Mouse (Mus musculus) midbrain, embryonic 14.5 days (tissue): ENCODE measurements around the gene Sp6. TPM values are rescaled to one million over a fixed set of nuclear protein-coding genes. Genes with fewer than 3 reads are reported as not detected.

Source experiments
- ATAC-seq: fragments of 200-750 bp; cut with Nextera tagmentation; 2 replicates; pipeline ENCODE4 v1.8.0; 2017; ENCODE audit warnings: moderate number of reproducible peaks, moderate library complexity; ENCODE audit not compliant: low FRiP score, low TSS enrichment
- DNase-seq: peaks from one replicate; pipeline ENCODE4 v3.0.0-alpha.2; 2015
- H3K27ac ChIP-seq: fragments of 300-500 bp; sonication (generic); replicated peaks from 2 replicates; pipeline ENCODE4 v1.5.1; 2014; ENCODE audit warnings: mild to moderate bottlenecking, low read depth, low read length, moderate library complexity
- H3K27me3 ChIP-seq: fragments of 300-500 bp; sonication (generic); 2 replicates; pipeline ENCODE4 v1.6.1; 2014; ENCODE audit warnings: low read length, control low read depth, mixed read lengths; ENCODE audit not compliant: control insufficient read depth, insufficient read depth
- H3K36me3 ChIP-seq: fragments of 300-500 bp; sonication (generic); 2 replicates; pipeline ENCODE4 v1.6.1; 2014; ENCODE audit warnings: low read length, control low read depth; ENCODE audit not compliant: control insufficient read depth, insufficient read depth
- H3K4me1 ChIP-seq: fragments of 300-500 bp; sonication (generic); 2 replicates; pipeline ENCODE4 v1.6.1; 2014; ENCODE audit warnings: mild to moderate bottlenecking, antibody characterized with exemption, low read length, control low read depth; ENCODE audit not compliant: control insufficient read depth, insufficient read depth
- H3K4me2 ChIP-seq: fragments of 300-500 bp; sonication (generic); 2 replicates; pipeline ENCODE4 v1.6.1; 2014; ENCODE audit warnings: mild to moderate bottlenecking, low read length, moderate library complexity
- H3K4me3 ChIP-seq: fragments of 300-500 bp; sonication (generic); replicated peaks from 2 replicates; pipeline ENCODE4 v1.5.1; 2014; ENCODE audit warnings: low read depth, low read length
- H3K9ac ChIP-seq: fragments of 300-500 bp; sonication (generic); replicated peaks from 2 replicates; pipeline ENCODE4 v1.6.1; 2014; ENCODE audit warnings: mild to moderate bottlenecking, low read length, moderate library complexity
- H3K9me3 ChIP-seq: fragments of 300-500 bp; sonication (generic); 2 replicates; pipeline ENCODE4 v1.6.1; 2016; ENCODE audit warnings: low read length, control low read depth, mixed read lengths; ENCODE audit not compliant: control insufficient read depth
- WGBS: fragments of 180-500 bp; shearing (Covaris S2); extraction: QIAGEN DNeasy Blood & Tissue Kit; methylation state at CpG from one replicate; pipeline ENCODE4 v1.1.7; 2014; 5-methylcytosine and 5-hydroxymethylcytosine counted together
- polyA plus RNA-seq: library from polyadenylated mRNA; unstranded; fragments of >200 nt; fragmentation: Nextera tagmentation; extraction: Ambion mirVana; gene quantifications from 2 replicates; pipeline ENCODE4 v1.2.1, GENCODE M21; 2014

The Sp6 gene
- polyA plus RNA-seq, 1 experiment from 2014 or later: not detected

- ATAC-seq: peak; percentile 82
- WGBS: 8% methylated on average over 18 of the region's 18 CpGs
- peak within 1 kb of the TSS; percentile 78 for H3K9ac ChIP-seq
- H3K4me1 ChIP-seq: peaks cover 14% of the 10 kb centered on the region
- peak within 1 kb of the TSS; percentile 94 for H3K4me2 ChIP-seq
- peak; percentile 87 for DNase-seq
- H3K36me3 ChIP-seq: peaks cover 39% of the 10 kb centered on the region
- no peaks in the 10 kb centered on the region for H3K9me3 ChIP-seq
- peak within 1 kb of the TSS; percentile 52 for H3K27ac ChIP-seq
- no peaks in the 10 kb centered on the region for H3K27me3 ChIP-seq
- peak within 1 kb of the TSS; percentile 64 for H3K4me3 ChIP-seq
These were observed 37.2 kb downstream of the Sp6 start, which contains the start of gene Osbpl7 for GRCm38 (mm10) chr11:97050216-97050943. Osbpl7 (plus strand) TSS chr11:97050628.

DNA sequence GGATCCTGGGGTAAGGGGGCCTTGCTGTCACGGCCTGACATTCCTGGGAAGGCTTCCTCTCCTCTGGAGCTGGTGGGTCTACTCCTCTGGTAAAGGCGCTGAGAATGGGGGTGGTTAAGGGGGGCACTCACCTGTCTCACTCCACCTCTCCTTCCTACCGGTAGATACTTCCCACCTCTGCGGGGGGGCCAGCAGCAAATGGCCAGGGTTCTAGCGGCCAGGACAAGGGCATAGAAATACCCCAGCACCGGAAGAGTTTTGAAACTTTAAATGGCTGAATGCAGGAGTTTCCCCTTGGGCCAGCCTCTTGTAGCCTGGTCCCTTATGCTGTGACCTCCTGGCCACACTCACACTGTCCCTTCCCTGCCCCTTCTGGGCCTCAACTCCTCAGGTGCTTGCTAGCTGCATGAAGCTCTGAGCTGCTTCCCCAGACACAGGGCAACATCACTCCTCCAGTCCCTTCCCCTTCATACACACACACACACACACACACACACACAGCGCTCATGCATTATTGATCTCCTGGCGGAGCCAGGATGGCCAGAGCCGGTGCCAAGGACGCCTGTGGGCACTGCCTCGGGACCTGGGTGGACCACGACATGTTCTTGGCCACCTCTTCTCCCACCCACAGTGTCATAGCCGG lies 37.9 kb downstream of the Sp6 start:
- 16% methylated on average over 13 of the region's 13 CpGs for WGBS
- no peaks in the 10 kb centered on the region for H3K9me3 ChIP-seq
- H3K27me3 ChIP-seq: no peaks in the 10 kb centered on the region
- peaks cover 46% of the 10 kb centered on the region for H3K36me3 ChIP-seq
- peak overlapping the region; percentile 94 for H3K4me2 ChIP-seq
- DNase-seq (peak; percentile 37), ATAC-seq (no peak; the same call in 1 of the 2 replicates)
- peak overlapping the region; percentile 52 for H3K27ac ChIP-seq
- H3K4me3 ChIP-seq: peak overlapping the region; percentile 64
- peaks cover 14% of the 10 kb centered on the region for H3K4me1 ChIP-seq
- peak overlapping the region; percentile 78 for H3K9ac ChIP-seq

- H3K27me3 ChIP-seq: no peaks in the 10 kb centered on the region
- peaks cover 14% of the 10 kb centered on the region for H3K4me1 ChIP-seq
- H3K4me2 ChIP-seq: peak overlapping the region; percentile 94
- H3K36me3 ChIP-seq: peaks cover 50% of the 10 kb centered on the region
- H3K9me3 ChIP-seq: no peaks in the 10 kb centered on the region
- DNase-seq (no peak), ATAC-seq (no peak)
- no peak overlapping the region for H3K9ac ChIP-seq
- H3K4me3 ChIP-seq: no peak overlapping the region
- H3K27ac ChIP-seq: no peak overlapping the region
- 34% methylated on average over 11 of the region's 11 CpGs for WGBS
These were observed 39.0 kb downstream of the Sp6 start for GRCm38 (mm10) chr11:97052219-97052646.

GRCm38 (mm10) chr11:97063274-97063920 lies 50.2 kb downstream of the Sp6 start:
- DNase-seq (peak; percentile 43), ATAC-seq (no peak)
- H3K4me3 ChIP-seq: no peak overlapping the region
- no peak overlapping the region for H3K9ac ChIP-seq
- H3K9me3 ChIP-seq: no peaks in the 10 kb centered on the region
- H3K27me3 ChIP-seq: no peaks in the 10 kb centered on the region
- no peak overlapping the region for H3K4me2 ChIP-seq
- peak overlapping the region; percentile 57 for H3K27ac ChIP-seq
- WGBS: 19% methylated on average over 9 of the region's 9 CpGs
- no peaks in the 10 kb centered on the region for H3K4me1 ChIP-seq
- peaks cover 35% of the 10 kb centered on the region for H3K36me3 ChIP-seq

- DNase-seq: peak; percentile 11
- H3K27me3 ChIP-seq: no peaks in the 10 kb centered on the region
- no peak overlapping the region for H3K4me2 ChIP-seq
- no peaks in the 10 kb centered on the region for H3K4me1 ChIP-seq
- H3K9me3 ChIP-seq: no peaks in the 10 kb centered on the region
- H3K27ac ChIP-seq: peak overlapping the region; percentile 57
- ATAC-seq: no peak
- peaks cover 35% of the 10 kb centered on the region for H3K36me3 ChIP-seq
- H3K9ac ChIP-seq: no peak overlapping the region
- 87% methylated on average over 3 of the region's 3 CpGs for WGBS
- H3K4me3 ChIP-seq: no peak overlapping the region
These were observed 50.7 kb downstream of the Sp6 start for GRCm38 (mm10) chr11:97063921-97064295.

- peaks cover 25% of the 10 kb centered on the region for H3K36me3 ChIP-seq
- no peak overlapping the region for H3K4me2 ChIP-seq
- DNase-seq (no peak), ATAC-seq (no peak)
- no peak overlapping the region for H3K4me3 ChIP-seq
- no peaks in the 10 kb centered on the region for H3K9me3 ChIP-seq
- H3K27ac ChIP-seq: no peak overlapping the region
- no peaks in the 10 kb centered on the region for H3K4me1 ChIP-seq
- no peak overlapping the region for H3K9ac ChIP-seq
- WGBS: 87% methylated on average over 12 of the region's 12 CpGs
- no peaks in the 10 kb centered on the region for H3K27me3 ChIP-seq
These were observed 52.5 kb downstream of the Sp6 start for GRCm38 (mm10) chr11:97065538-97066295.

GRCm38 (mm10) chr11:97066656-97067360 lies 53.6 kb downstream of the Sp6 start:
- no peaks in the 10 kb centered on the region for H3K9me3 ChIP-seq
- H3K4me3 ChIP-seq: no peak overlapping the region
- no peak overlapping the region for H3K4me2 ChIP-seq
- H3K27ac ChIP-seq: no peak overlapping the region
- H3K27me3 ChIP-seq: no peaks in the 10 kb centered on the region
- WGBS: 47% methylated on average over 22 of the region's 22 CpGs
- H3K9ac ChIP-seq: no peak overlapping the region
- ATAC-seq: no peak
- peaks cover 18% of the 10 kb centered on the region for H3K36me3 ChIP-seq
- no peaks in the 10 kb centered on the region for H3K4me1 ChIP-seq
- peak; percentile 30 for DNase-seq

GRCm38 (mm10) chr11:97069333-97069732 lies 56.1 kb downstream of the Sp6 start:
- WGBS: 71% methylated on average over 1 of the region's 1 CpGs

More at GRCm38 (mm10) chr11:97069333-97069732, 56.1 kb downstream of the Sp6 start:
- H3K9ac ChIP-seq: no peak overlapping the region
- H3K36me3 ChIP-seq: peaks cover 18% of the 10 kb centered on the region
- no peak for DNase-seq
- no peak overlapping the region for H3K27ac ChIP-seq
- no peak for ATAC-seq
- H3K9me3 ChIP-seq: no peaks in the 10 kb centered on the region
- no peak overlapping the region for H3K4me2 ChIP-seq
- H3K4me1 ChIP-seq: no peaks in the 10 kb centered on the region
- no peaks in the 10 kb centered on the region for H3K27me3 ChIP-seq
- no peak overlapping the region for H3K4me3 ChIP-seq
